Mouse (Mus musculus) CH12.LX (cell line): ENCODE results near the gene Gm11397. TPM values are rescaled to one million over a fixed set of nuclear protein-coding genes. Genes with fewer than 3 reads are reported as not detected.
"Not testable (repeated sequence)": the region's sequence is repeated elsewhere in the genome, so short reads cannot be mapped to it uniquely, and the experiment has no call there.

ENCODE experiments used
- DNase-seq: peaks from one replicate; pipeline ENCODE4 v3.0.0-alpha.2; 2013; ENCODE audit errors: extremely low read depth
- H3K27ac ChIP-seq: 2 replicates; pipeline ENCODE4 v1.5.1; 2012; ENCODE audit warnings: low read depth, mild to moderate bottlenecking, control low read depth, moderate library complexity; ENCODE audit not compliant: insufficient read depth
- H3K27me3 ChIP-seq: replicated peaks from 2 replicates; pipeline ENCODE3; 2012; ENCODE audit warnings: inconsistent platforms
- H3K36me3 ChIP-seq, 2 experiments: replicated peaks in 1 of 2; 2 replicates each; pipeline versions ENCODE3 to v1.6.1; 2012; ENCODE audit warnings: inconsistent platforms in 1 of 2, low read length in 1 of 2, mild to moderate bottlenecking in 1 of 2, mixed read lengths in 1 of 2, moderate library complexity in 1 of 2; ENCODE audit not compliant: control insufficient read depth in 1 of 2, insufficient read depth in 1 of 2
- H3K4me1 ChIP-seq, 2 experiments: 2 replicates each; pipeline ENCODE4 v1.6.1; 2012; ENCODE audit warnings: inconsistent platforms in 1 of 2, moderate library complexity in 1 of 2; ENCODE audit not compliant: insufficient read depth in 2 of 2, control insufficient read depth in 1 of 2
- H3K4me2 ChIP-seq: 2 replicates; pipeline ENCODE4 v1.6.1; 2012; ENCODE audit warnings: low read depth, mild to moderate bottlenecking, control low read depth; ENCODE audit not compliant: poor library complexity, insufficient read depth, severe bottlenecking
- H3K4me3 ChIP-seq, 3 experiments: fragments of 150-350 bp in 1 of 3; sonication (generic) in 1 of 3; replicated peaks in 1 of 3; 2 replicates each; pipeline versions ENCODE3 to v1.5.1; 2011 to 2012; ENCODE audit warnings: low read depth in 2 of 3, low read length in 2 of 3, mild to moderate bottlenecking in 2 of 3, moderate library complexity in 2 of 3, control low read depth in 1 of 3, improper control_type of control experiment in 1 of 3, inconsistent platforms in 1 of 3, mixed read lengths in 1 of 3; ENCODE audit not compliant: poor library complexity in 1 of 3
- H3K79me2 ChIP-seq: replicated peaks from 2 replicates; pipeline ENCODE4 v1.6.1; 2012; ENCODE audit warnings: mild to moderate bottlenecking, moderate library complexity; ENCODE audit not compliant: control insufficient read depth, poor library complexity, insufficient read depth, severe bottlenecking; ENCODE audit errors: extremely low read depth
- H3K9ac ChIP-seq: 2 replicates; pipeline ENCODE4 v1.6.1; 2012; ENCODE audit warnings: low read depth, mild to moderate bottlenecking, control low read depth, moderate library complexity; ENCODE audit not compliant: insufficient read depth
- H3K9me3 ChIP-seq: replicated peaks from 2 replicates; pipeline ENCODE3; 2012; ENCODE audit warnings: low read length, inconsistent platforms, mixed read lengths
- dilution Hi-C: fragments of 300-500 bp; cut with MboI; formaldehyde crosslinking; loops from 2 replicates; pipeline ENCODE4 v1.14.3; 2020; ENCODE audit warnings: low sequenced_read_pairs; ENCODE audit not compliant: extremely low pct_unique_long_range_greater_than_20kb, extremely low pct_ligation_motif_present
- in situ Hi-C: fragments of 300-500 bp; cut with MboI; formaldehyde crosslinking; loops from 3 replicates; pipeline ENCODE4 v1.14.3; 2019; ENCODE audit warnings: low sequenced_read_pairs, low pct_ligation_motif_present, low pct_unique_long_range_greater_than_20kb, mixed read lengths
- polyA plus RNA-seq: library from polyadenylated mRNA; unstranded; fragments of >175 nt; gene quantifications from 2 replicates; pipeline ENCODE4 v1.2.1, GENCODE M21; 2012; ENCODE audit warnings: low read depth; ENCODE audit not compliant: insufficient read length
- total RNA-seq, 2 experiments: library from RNA; depleted of rRNA; stranded (reverse); fragments of 300-350 nt in 1 of 2; fragments of >200 nt in 1 of 2; gene quantifications; 2 replicates each; pipeline ENCODE4 v1.2.3; 2012 to 2014

Gene Gm11397
- total RNA-seq (2012; rRNA removed), result not detected in 2 replicates
- total RNA-seq (2014; rRNA removed), result not detected in 2 replicates
- not detected in 2 replicates for polyA plus RNA-seq

DNA sequence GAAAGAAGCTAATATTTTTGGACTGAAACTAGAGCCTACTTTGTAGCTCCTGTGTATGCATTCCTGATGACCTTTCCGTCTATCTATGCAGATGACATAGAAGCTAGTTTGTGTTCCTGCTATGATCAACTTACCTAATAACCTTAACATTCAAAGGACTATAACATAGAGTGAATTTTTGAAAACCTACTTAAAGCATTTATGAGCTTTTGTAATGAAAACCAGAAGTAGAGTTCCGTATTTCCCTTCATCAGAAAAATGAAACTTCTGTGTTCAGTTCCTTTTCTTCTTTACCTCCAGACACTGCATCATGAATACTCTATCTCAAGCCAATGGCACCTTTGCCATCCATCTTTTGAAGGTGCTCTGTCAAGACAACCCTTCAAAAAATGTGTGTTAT, at the start of gene Gm11397:
TSS of gene Gm11397 (plus strand) at position 301 of the 400 bp plus-strand sequence.
- H3K9me3 ChIP-seq, in situ Hi-C loops, H3K27me3 ChIP-seq, H3K36me3 ChIP-seq, DNase-seq, H3K4me2 ChIP-seq, H3K79me2 ChIP-seq, H3K4me3 ChIP-seq, dilution Hi-C loops, H3K27ac ChIP-seq, H3K4me1 ChIP-seq, H3K9ac ChIP-seq: not testable (repeated sequence)

DNA sequence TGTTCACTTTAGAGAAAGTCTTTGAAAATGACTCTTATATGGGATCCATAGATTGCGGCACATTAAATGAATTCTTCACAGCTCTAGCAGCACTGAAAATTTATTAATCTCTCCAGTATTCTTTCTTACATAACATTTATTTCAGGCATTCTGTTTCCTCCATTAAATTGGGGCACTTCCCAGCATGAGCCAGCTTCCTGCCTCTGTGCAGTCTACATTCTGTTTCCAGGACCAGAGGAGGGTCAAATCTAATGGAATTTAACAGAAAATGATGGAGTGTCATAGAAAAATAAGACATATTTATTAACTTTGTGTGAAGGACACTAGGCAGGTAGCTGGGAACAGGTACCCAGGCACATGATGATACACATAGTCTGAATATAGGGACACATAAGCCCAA, 38.9 kb upstream of the Gm11397 start:
- in situ Hi-C loops, result not testable (repeated sequence)

GRCm38 (mm10) chr13:33432714-33433113, 37.2 kb downstream of the Gm11397 start:
- H3K27me3 ChIP-seq, H3K27ac ChIP-seq, DNase-seq, dilution Hi-C loops, H3K4me1 ChIP-seq, H3K9ac ChIP-seq, in situ Hi-C loops, H3K4me3 ChIP-seq, H3K4me2 ChIP-seq, H3K36me3 ChIP-seq, H3K9me3 ChIP-seq, H3K79me2 ChIP-seq: not testable (repeated sequence)

More for the DNA sequence above, 38.9 kb upstream of the Gm11397 start:
- H3K4me1 ChIP-seq, H3K9me3 ChIP-seq, H3K9ac ChIP-seq, H3K27me3 ChIP-seq, dilution Hi-C loops, H3K36me3 ChIP-seq, H3K4me3 ChIP-seq, DNase-seq, H3K79me2 ChIP-seq, H3K4me2 ChIP-seq, H3K27ac ChIP-seq: not testable (repeated sequence)

Other genes starting within 250 kb of the Gm11397 start
- gene Serpinb9c, start 236.0 kb upstream of the Gm11397 start, total RNA-seq (2012; rRNA removed), result not detected in 2 replicates
- not detected in 2 replicates for gene Serpinb9c, start 236.0 kb upstream of the Gm11397 start, total RNA-seq (2014; rRNA removed)
- gene Serpinb9c, start 236.0 kb upstream of the Gm11397 start, polyA plus RNA-seq, result not detected in 2 replicates
- not detected in 2 replicates for gene Serpinb9d, start 202.8 kb upstream of the Gm11397 start, total RNA-seq (2012; rRNA removed)
- gene Serpinb9d, start 202.8 kb upstream of the Gm11397 start, total RNA-seq (2014; rRNA removed), result not detected in 2 replicates
- gene Serpinb9d, start 202.8 kb upstream of the Gm11397 start, polyA plus RNA-seq, result not detected in 2 replicates
- not detected in 2 replicates for gene Serpinb9e, start 146.1 kb upstream of the Gm11397 start, total RNA-seq (2012; rRNA removed)
- gene Serpinb9e, start 146.1 kb upstream of the Gm11397 start, total RNA-seq (2014; rRNA removed), result not detected in 2 replicates
- not detected in 2 replicates for gene Serpinb9e, start 146.1 kb upstream of the Gm11397 start, polyA plus RNA-seq
- not detected in 2 replicates for gene Serpinb9f, start 71.7 kb upstream of the Gm11397 start, total RNA-seq (2012; rRNA removed)
- gene Serpinb9f, start 71.7 kb upstream of the Gm11397 start, total RNA-seq (2014; rRNA removed), result not detected in 2 replicates
- not detected in 2 replicates for gene Serpinb9f, start 71.7 kb upstream of the Gm11397 start, polyA plus RNA-seq
- gene Serpinb9g, start 89.0 kb downstream of the Gm11397 start, total RNA-seq (2012; rRNA removed), result not detected in 2 replicates
- not detected in 2 replicates for gene Serpinb9g, start 89.0 kb downstream of the Gm11397 start, total RNA-seq (2014; rRNA removed)
- gene Serpinb9g, start 89.0 kb downstream of the Gm11397 start, polyA plus RNA-seq, result not detected in 2 replicates